Mouse (Mus musculus) E14TG2a.4 (cell line): ENCODE measurements around the gene Itga9.

Experiments
- H3K27me3 ChIP-seq: 2 replicates; pipeline ENCODE4 v1.6.1; 2014; ENCODE audit warnings: low read length, control low read depth; ENCODE audit not compliant: insufficient read depth
- H3K36me3 ChIP-seq: 2 replicates; pipeline ENCODE4 v1.6.1; 2014; ENCODE audit warnings: low read length, control low read depth; ENCODE audit not compliant: insufficient read depth
- H3K4me1 ChIP-seq: replicated peaks from 2 replicates; pipeline ENCODE4 v1.6.1; 2014; ENCODE audit warnings: low read depth, low read length, control low read depth
- H3K4me3 ChIP-seq: replicated peaks from 2 replicates; pipeline ENCODE4 v1.5.1; 2014; ENCODE audit warnings: mild to moderate bottlenecking, low read length
- H3K9me3 ChIP-seq: 2 replicates; pipeline ENCODE4 v1.6.1; 2014; ENCODE audit warnings: low read length, control low read depth
- CTCF ChIP-seq: conservative IDR thresholded peaks from 2 replicates; pipeline ENCODE4 v1.5.1; 2014; ENCODE audit warnings: low read length
- NANOG ChIP-seq: IDR thresholded peaks from 2 replicates; pipeline ENCODE4 v1.6.1; 2014; ENCODE audit warnings: borderline replicate concordance, low read length, mixed read lengths
- POU5F1 ChIP-seq: IDR thresholded peaks from 2 replicates; pipeline ENCODE4 v1.6.1; 2014; ENCODE audit warnings: low read length, borderline replicate concordance

Itga9 gene

DNA sequence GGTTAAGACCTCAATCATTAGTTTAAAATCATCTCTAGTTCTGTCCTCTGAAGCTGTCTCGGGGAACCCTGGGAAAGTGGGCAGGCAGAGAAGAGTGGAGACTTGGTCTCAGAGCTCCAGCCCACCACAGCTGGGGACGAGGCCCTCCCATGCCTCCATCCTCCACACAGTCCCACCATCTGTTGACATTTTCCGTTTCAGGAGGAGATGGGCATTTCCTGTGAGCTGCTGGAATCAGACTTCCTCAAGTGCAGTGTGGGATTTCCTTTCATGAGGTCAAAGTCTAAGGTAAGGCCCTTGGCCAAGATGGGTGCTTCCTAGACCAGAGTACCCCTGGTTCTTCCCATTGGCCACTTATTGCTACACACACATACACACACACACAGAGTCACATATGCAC is 226.0 kb downstream of the Itga9 start:
- H3K36me3 ChIP-seq = 0 out of 2 replicates have a peak, but pooled peaks cover 7% of the 10 kb centered on the region
- H3K27me3 ChIP-seq = no peaks in the 10 kb centered on the region
- no peak overlapping the region for H3K4me3 ChIP-seq
- no peak for TF ChIP-seq NANOG
- TF ChIP-seq CTCF = no peak
- TF ChIP-seq POU5F1 = no peak
- H3K9me3 ChIP-seq = no peaks in the 10 kb centered on the region
- H3K4me1 ChIP-seq = peaks cover 10% of the 10 kb centered on the region

DNA sequence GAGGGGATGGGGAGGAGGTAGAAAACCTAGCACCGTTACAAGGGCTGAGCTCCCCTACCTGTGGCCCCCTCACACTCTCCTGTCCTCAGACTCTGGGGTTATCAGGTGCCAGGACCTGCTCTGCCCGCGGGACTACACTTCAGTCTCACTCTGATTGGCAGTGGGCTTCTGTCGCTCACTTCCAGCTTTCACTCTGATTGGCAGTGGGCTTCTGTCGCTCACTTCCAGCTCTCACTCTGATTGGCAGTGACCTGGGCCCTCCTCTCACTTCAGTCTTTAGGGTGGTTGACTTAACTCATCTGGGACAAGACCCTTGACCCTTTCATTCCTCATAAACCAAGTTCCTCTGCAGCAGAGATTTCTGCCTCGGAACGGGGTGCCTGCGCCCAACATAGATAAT is 226.9 kb downstream of the Itga9 start:
- Histone ChIP-seq H3K27me3 (no peaks in the 10 kb centered on the region), H3K9me3 (no peaks in the 10 kb centered on the region), H3K4me1 (peaks cover 10% of the 10 kb centered on the region), H3K4me3 (no peak overlapping the region), H3K36me3 (0 out of 2 replicates have a peak, but pooled peaks cover 7% of the 10 kb centered on the region)
- TF ChIP-seq POU5F1 = no peak
- TF ChIP-seq NANOG = no peak
- TF ChIP-seq CTCF = no peak

DNA sequence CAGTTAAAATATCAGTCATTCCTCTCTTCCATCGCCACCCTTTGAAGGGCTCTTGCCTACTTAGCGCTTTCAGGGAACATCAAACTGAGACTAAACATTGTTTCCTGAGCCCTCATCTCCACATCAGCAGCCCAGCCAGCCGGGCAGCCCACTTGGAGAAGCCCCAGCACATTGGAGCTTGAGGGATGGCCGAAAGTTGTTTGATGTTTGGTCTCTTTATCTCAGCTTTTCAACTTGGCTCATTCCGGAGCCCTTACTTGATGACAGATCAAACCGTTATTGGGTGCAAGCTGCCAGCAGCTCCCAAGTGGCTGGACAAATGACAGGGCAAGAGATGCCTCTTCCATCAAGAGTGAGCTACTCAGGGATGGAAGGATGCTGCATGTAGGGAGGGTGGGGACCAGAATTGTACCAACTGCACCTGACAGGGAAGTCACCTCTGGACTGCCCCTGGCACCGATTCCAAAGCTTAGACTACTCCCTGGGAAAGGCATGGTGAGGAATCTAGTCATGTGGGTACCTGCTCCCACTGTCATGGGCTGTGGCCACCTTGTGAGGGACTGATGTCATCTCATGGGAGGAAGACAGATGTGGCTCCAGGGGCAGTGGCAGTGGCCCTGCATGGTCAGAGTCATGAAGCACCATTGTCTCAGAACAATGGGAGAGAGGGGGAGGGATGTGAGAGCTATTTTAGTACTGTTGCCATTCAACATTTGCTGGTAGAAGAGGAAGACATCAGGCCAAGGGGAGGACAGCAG is 232.6 kb downstream of the Itga9 start:
- no peak overlapping the region for H3K4me3 ChIP-seq
- TF ChIP-seq CTCF (no peak), POU5F1 (no peak), NANOG (no peak)
- H3K27me3 ChIP-seq = no peaks in the 10 kb centered on the region
- peaks cover 9% of the 10 kb centered on the region; the same call in 1 of the 2 replicates for H3K4me1 ChIP-seq
- H3K9me3 ChIP-seq = no peaks in the 10 kb centered on the region
- peaks cover 22% of the 10 kb centered on the region for H3K36me3 ChIP-seq

DNA sequence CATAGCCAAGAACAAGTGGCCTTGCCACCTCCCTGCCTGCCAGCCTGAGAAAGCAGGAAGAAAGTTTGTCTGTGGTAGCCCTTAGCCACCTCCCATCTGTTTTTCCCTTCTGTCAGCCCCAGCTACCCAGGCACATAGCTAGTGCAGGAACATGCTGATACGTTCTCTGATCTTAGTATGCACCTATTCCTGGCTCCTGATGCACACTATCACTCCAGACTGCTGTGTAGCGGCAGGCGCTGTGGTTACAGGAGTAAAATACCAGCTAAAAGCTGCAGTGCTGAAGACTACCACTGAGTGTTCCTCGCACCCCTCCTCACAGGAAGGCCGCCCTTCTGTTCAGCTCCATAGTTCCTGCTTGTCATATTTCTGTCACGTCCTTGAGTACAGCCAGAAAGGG is 234.8 kb downstream of the Itga9 start:
- H3K4me3 ChIP-seq = no peak overlapping the region
- H3K36me3 ChIP-seq = peaks cover 24% of the 10 kb centered on the region
- no peak for TF ChIP-seq POU5F1
- no peak for TF ChIP-seq NANOG
- no peak for TF ChIP-seq CTCF
- H3K27me3 ChIP-seq = no peaks in the 10 kb centered on the region
- H3K4me1 ChIP-seq = peaks cover 9% of the 10 kb centered on the region; the same call in 1 of the 2 replicates
- no peaks in the 10 kb centered on the region for H3K9me3 ChIP-seq

DNA sequence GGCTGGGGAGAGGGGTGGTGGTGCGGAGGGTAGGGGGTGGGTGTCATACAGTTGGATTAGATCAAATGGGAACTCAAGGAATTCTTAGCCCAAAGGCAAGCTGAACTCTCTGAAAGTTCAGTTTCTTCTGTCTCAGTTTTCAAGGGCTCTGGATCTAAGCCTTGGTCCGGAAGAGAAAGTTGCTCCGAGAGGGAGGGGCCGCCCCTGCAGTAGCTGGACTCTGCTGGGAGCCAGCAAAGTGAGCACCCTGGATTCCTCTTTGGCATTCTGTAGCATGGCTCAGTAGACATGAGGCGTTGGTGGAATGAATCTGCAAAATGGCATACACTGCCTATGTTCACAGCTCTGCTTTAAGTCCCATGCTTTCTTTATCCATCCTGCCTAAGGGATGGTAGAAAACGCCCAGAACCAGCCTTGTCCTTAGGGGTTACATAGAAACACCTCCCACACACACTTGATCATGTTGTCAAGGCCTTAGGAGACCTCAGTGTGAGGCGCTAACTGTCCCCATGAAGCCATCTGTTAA is 235.5 kb downstream of the Itga9 start:
- TF ChIP-seq NANOG (no peak), CTCF (no peak)
- peaks cover 18% of the 10 kb centered on the region for H3K36me3 ChIP-seq
- H3K4me3 ChIP-seq = no peak overlapping the region

DNA sequence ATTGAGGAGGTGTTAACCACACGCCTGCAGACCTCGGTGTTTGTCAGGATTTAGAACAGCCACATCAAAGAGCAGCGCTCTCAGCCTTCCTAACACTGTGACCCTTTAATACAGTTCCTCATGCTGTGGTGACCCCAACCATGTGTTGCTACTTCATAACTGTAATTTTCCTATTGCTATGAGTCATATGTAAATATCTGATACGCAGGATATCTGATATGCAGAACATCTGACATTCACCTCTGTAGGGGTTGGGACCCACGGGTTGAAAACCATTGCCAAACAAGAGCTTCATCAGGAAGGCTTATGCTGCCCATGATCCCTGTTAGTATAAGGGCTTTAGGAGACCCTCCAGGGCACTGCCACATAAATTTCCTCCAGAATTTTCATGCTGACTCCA is 237.2 kb downstream of the Itga9 start:
- H3K27me3 ChIP-seq = no peaks in the 10 kb centered on the region
- peaks cover 9% of the 10 kb centered on the region; the same call in 1 of the 2 replicates for H3K4me1 ChIP-seq
- TF ChIP-seq NANOG = no peak
- no peak overlapping the region for H3K4me3 ChIP-seq
- peaks cover 17% of the 10 kb centered on the region for H3K36me3 ChIP-seq
- no peaks in the 10 kb centered on the region for H3K9me3 ChIP-seq

More for the DNA sequence above, 235.5 kb downstream of the Itga9 start:
- Histone ChIP-seq H3K4me1 (peaks cover 9% of the 10 kb centered on the region; the same call in 1 of the 2 replicates), H3K9me3 (no peaks in the 10 kb centered on the region), H3K27me3 (no peaks in the 10 kb centered on the region)

DNA sequence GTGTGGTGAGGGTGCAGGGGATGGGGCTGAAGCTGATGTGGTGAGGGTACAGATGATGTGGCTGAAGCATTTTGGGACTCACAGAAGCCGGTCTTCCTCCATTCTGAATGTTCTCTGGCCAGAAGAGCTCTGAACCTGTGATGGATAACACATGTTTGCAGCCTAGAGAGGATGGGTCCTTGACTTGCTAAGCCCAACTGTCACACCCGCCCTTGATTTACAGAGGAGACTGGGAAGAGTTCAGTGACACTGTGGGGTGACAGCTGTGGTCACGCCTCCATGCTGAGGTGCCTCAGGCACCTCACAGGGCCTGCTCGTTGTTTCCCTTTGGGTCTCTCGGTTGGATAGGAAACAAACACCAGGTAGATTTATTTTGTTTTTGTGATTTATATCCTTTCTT is 238.5 kb downstream of the Itga9 start:
- Histone ChIP-seq H3K4me1 (peaks cover 9% of the 10 kb centered on the region; the same call in 1 of the 2 replicates), H3K4me3 (no peak overlapping the region), H3K27me3 (no peaks in the 10 kb centered on the region), H3K36me3 (peaks cover 17% of the 10 kb centered on the region), H3K9me3 (no peaks in the 10 kb centered on the region)
- TF ChIP-seq CTCF = no peak

DNA sequence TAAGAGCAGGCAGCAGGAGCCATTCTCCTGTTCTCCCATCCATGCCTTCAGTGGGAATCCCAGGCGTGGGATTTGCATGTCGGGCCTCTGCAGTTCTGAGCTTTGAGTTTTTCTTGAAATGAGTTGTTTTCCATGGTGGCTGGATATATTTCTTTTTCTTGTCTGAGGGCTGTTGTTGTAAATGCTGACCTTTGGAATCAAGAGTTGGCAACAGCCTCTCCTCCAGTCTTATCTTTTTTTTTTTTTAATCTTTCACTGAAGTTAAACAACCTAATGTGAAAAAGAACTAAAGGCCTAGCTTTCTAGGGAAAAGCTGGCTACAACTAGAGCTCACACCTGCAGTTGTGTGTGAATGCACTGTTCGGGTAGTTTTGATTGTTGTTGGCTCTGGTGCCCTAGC is 240.3 kb downstream of the Itga9 start:
- Histone ChIP-seq H3K27me3 (no peaks in the 10 kb centered on the region), H3K9me3 (no peaks in the 10 kb centered on the region), H3K4me3 (no peak overlapping the region), H3K36me3 (peaks cover 19% of the 10 kb centered on the region), H3K4me1 (peaks cover 5% of the 10 kb centered on the region; the same call in 1 of the 2 replicates)
- no peak for TF ChIP-seq NANOG
- TF ChIP-seq POU5F1 = no peak
- no peak for TF ChIP-seq CTCF

DNA sequence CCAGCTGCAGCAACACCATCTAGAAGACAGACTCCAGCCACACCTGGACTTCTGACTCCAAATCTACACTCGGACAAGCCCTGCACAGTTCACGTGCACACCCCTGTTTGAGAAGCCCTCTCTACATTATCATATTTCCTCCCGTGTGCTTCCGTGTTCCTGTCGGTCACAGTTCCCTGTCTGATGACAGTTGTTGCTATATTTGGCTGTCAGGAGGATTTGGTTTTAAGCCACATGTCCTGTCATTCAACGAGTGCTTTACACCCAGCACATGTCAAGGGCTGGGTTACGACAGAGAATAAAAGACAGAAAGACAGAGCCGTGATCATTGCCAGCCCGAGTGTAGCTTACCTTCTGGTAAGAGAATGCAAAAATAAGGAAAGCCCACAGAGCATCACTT is 250.2 kb downstream of the Itga9 start:
- H3K27me3 ChIP-seq = no peaks in the 10 kb centered on the region
- peaks cover 17% of the 10 kb centered on the region for H3K9me3 ChIP-seq
- H3K4me1 ChIP-seq = peaks cover 29% of the 10 kb centered on the region
- TF ChIP-seq NANOG (no peak), POU5F1 (no peak), CTCF (no peak)
- peaks cover 46% of the 10 kb centered on the region for H3K36me3 ChIP-seq
- H3K4me3 ChIP-seq = no peak overlapping the region
